Mouse (Mus musculus): Measurements from ENCODE around the gene Lrch4. TPM values are rescaled to one million over a fixed set of nuclear protein-coding genes. Genes with fewer than 3 reads are reported as not detected.
A peak's percentile ranks its signal among the peaks of the same experiment; 100 is the strongest.
"Not testable (repeated sequence)": the region's sequence is repeated elsewhere in the genome, so short reads cannot be mapped to it uniquely, and the experiment has no call there.

Gene Lrch4
- total RNA-seq, 2 experiments from 2014 or later, result 15.6 to 17.1 TPM

DNA sequence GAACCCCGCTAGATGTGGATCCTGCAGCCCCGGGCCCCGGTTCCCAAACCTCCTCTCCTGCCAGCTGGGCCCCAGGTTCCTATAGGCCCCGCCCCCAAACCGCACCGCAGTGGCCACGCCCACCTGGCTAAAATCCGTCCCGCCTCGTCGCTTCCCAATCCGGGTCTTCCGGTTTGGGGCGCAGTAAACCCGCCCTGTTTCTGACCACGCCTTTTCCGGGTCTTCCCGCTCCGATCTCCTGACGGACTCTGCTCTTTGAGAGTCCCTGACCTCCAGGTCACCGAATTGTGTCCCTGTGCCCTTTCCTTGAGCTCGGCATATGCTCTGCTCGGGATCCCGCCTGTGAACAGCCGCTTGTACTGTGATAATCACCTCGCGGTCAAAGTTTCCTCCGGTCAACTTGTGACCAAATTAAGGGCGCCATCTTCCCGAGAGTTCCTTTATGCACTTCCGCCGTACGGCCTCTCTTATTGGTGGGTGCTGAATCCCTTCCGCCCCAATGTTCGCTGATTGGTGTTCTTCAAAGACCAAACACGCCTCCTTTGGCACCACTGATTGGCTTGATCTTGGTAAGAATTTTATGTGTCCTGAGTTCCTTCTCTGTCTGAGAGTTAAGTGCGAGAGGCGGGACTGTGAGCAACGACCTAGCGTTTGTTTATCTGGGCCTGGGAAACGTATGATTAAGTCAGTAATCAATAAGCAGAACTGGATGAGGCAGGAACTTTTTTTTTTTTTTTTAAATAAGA, 28.1 kb upstream of the Lrch4 start, which contains the start of gene Mospd3:
Gene Mospd3, minus strand, starts transcription at position 440 of the 746 bp plus-strand sequence.
- H3K27ac ChIP-seq, result peak within 1 kb of the TSS; percentile 99
- peak within 1 kb of the TSS; percentile 82 for H3K4me3 ChIP-seq
- intact Hi-C loops (cut with DNase I), result loop anchor here (1.0 to 5.0 kb wide), 3 partner anchors 28 to 98 kb away; partner anchors contain the start of genes Epo, Gnb2 and Pop7
- DNase-seq, result peak; percentile 97
- TF ChIP-seq CTCF (IDR thresholded peaks at IDR 0.05), result no peak

- Histone ChIP-seq H3K27ac (peak overlapping the region; percentile 99), H3K4me3 (peak overlapping the region; percentile 82)
- intact Hi-C loops (cut with DNase I), result loop anchor here (1.0 to 5.0 kb wide), 3 partner anchors 27 to 99 kb away; partner anchors contain the start of genes Epo, Gnb2 and Pop7
- DNase-seq, result peak; percentile 69
- TF ChIP-seq CTCF (IDR thresholded peaks at IDR 0.05), result no peak
Measured at GRCm38 (mm10) chr5:137601365-137601729, 27.6 kb upstream of the Lrch4 start.

- Histone ChIP-seq H3K27ac (peak overlapping the region; percentile 88), H3K4me3 (peak overlapping the region; percentile 72)
- intact Hi-C loops (cut with DNase I), result no loop called here
- no peak for DNase-seq
- TF ChIP-seq CTCF (IDR thresholded peaks at IDR 0.05), result no peak
Measured at GRCm38 (mm10) chr5:137607860-137608653, 20.9 kb upstream of the Lrch4 start.

GRCm38 (mm10) chr5:137608654-137609190, 20.2 kb upstream of the Lrch4 start:
- Histone ChIP-seq H3K27ac (peak overlapping the region; percentile 88), H3K4me3 (peak overlapping the region; percentile 72)
- intact Hi-C loops (cut with DNase I), result no loop called here
- TF ChIP-seq CTCF (IDR thresholded peaks at IDR 0.05), result no peak
- DNase-seq, result no peak

DNA sequence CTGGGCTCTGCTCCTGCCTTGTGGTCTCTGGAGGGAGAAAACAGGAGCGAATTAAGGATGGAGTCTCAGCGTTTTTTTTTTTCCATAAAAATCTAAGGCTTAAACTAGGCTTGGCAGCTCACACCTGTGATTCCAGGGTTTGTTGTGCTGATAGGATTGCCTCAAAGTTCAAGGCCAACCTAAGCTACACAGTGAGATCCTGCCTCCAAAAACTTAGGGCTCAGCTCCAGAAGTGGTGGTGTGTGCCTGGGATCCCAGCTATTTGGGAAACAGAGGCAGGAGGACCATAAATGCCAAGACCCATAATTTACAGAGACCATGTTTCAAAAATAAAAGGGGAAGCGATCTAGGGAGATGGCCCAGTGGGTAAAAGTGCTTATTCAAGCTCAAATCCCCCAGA, 19.6 kb upstream of the Lrch4 start:
- H3K27ac ChIP-seq, result peak overlapping the region; percentile 88
- no peak for DNase-seq
- H3K4me3 ChIP-seq, result peak overlapping the region; percentile 72
- no peak for TF ChIP-seq CTCF (IDR thresholded peaks at IDR 0.05)
- intact Hi-C loops (cut with DNase I), result no loop called here

DNA sequence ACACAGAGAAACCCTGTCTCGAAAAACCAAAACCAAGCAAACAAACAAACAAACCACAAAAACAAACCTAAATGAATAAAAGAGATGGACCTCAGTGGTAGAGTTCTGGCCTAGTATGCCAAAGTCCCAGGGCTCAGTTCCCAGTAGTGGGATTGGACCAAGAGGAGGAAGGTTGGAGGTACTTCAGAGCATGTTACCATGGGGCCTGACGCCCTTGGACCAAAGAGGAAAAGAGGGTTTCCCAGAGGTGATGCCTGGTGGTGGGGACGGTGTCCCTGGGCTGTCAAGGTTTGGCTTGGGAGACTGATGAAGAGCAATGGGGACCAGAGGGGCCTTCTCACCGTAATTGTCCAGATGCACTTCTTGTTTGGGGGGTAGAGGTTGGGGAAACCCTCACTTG, 18.9 kb upstream of the Lrch4 start:
- intact Hi-C loops (cut with DNase I), result no loop called here
- H3K27ac ChIP-seq, result peak overlapping the region; percentile 88
- no peak for TF ChIP-seq CTCF (IDR thresholded peaks at IDR 0.05)
- peak overlapping the region; percentile 72 for H3K4me3 ChIP-seq
- DNase-seq, result no peak

DNA sequence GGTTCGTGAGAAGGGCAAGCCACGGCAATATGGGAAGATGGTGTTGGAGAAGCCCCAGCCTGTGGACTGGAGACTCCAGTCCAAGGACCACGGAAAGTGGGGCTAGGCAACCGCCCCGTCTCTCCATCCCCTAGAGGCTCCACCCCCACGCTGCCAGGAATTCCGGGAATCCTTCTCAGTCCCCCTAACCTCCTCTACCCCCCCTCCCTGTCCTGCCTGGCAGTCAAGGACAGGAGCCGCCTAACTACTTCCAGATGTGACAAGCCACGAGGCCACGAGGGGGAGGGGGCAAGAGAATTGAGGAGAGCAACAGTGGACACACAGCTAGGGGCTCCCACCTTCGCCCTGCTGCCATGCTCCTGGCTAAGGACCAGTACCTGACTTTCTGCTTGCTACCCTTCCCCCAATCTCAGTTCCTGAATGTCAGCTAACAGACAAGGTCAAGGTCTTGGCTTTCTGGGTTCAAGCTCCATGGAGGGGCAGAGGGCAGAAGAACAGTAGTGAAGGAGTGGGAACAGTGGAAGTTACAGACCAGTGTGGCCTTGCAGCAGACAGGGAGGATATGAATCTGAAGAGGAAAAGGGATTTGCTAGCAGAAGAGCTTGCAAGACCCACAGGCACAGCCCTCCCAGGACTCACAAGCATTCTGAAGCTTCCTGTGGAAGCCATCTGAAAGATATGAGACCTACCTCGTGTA, 18.2 kb upstream of the Lrch4 start:
- peak overlapping the region; percentile 88 for H3K27ac ChIP-seq
- peak overlapping the region; percentile 72 for H3K4me3 ChIP-seq
- TF ChIP-seq CTCF (IDR thresholded peaks at IDR 0.05), result no peak
- peak; percentile 91 for DNase-seq
- intact Hi-C loops (cut with DNase I), result no loop called here

DNA sequence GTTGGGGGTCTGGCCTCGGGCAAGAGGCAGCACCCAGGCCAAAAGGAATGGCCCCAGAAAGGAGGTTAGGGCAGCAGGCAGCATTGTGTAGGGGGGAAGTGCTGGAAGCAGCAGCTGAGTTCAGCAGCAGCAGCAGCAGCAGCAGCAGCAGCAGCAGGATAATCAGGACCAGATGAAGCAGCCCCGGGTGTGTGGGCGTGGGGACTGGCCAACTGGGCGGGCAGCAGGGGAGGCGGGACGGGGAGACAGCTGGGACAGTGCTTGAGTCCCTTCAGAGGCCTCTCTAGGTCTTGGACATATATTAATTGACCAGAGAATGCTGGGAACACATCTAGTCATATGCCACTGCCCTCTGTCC, 17.7 kb upstream of the Lrch4 start:
- peak overlapping the region; percentile 72 for H3K4me3 ChIP-seq
- no peak for TF ChIP-seq CTCF (IDR thresholded peaks at IDR 0.05)
- intact Hi-C loops (cut with DNase I), result no loop called here
- peak; percentile 88 for DNase-seq
- peak overlapping the region; percentile 88 for H3K27ac ChIP-seq

- H3K4me3 ChIP-seq, result peak overlapping the region; percentile 72
- no peak for TF ChIP-seq CTCF (IDR thresholded peaks at IDR 0.05)
- peak; percentile 56 for DNase-seq
- peak overlapping the region; percentile 88 for H3K27ac ChIP-seq
- intact Hi-C loops (cut with DNase I), result no loop called here
Measured at GRCm38 (mm10) chr5:137613076-137613475, 15.8 kb upstream of the Lrch4 start.

- Histone ChIP-seq H3K27ac (peak within 1 kb of the TSS; percentile 88), H3K4me3 (peak within 1 kb of the TSS; percentile 72)
- intact Hi-C loops (cut with DNase I), result no loop called here
- no peak for TF ChIP-seq CTCF (IDR thresholded peaks at IDR 0.05)
- DNase-seq, result peak; percentile 77
Measured at GRCm38 (mm10) chr5:137613550-137613949, 15.4 kb upstream of the Lrch4 start, which contains the start of gene Pcolce. Gene Pcolce (minus strand): TSS chr5:137613784.

- H3K4me3 ChIP-seq; H3K27ac ChIP-seq; DNase-seq; intact Hi-C loops (cut with DNase I): not testable (repeated sequence)
- TF ChIP-seq CTCF (IDR thresholded peaks at IDR 0.05), result peak; percentile 29; the same call in 1 of the 2 replicates
Measured at GRCm38 (mm10) chr5:137614921-137615320, 14.0 kb upstream of the Lrch4 start.

- intact Hi-C loops (cut with DNase I), result no loop called here
- Histone ChIP-seq H3K4me3 (no peak overlapping the region), H3K27ac (no peak overlapping the region)
- no peak for DNase-seq
- TF ChIP-seq CTCF (IDR thresholded peaks at IDR 0.05), result no peak
Measured at GRCm38 (mm10) chr5:137615347-137615746, 13.6 kb upstream of the Lrch4 start.
